In genomic region chr6:145746921-145747670, GRCm38 (mm10) we compare ENCODE assay signal across 8 mouse cellular contexts. TPM values are rescaled to one million over a fixed set of nuclear protein-coding genes. Genes with fewer than 3 reads are reported as not detected.
DNase-seq lines count a peak whose midpoint lies in the region; ATAC-seq lines count a peak whose summit lies in the region.

No protein-coding gene starts in this region.

- H3K36me3 ChIP-seq in intestine, embryonic 16.5 days (ENCODE audit: control insufficient read depth, insufficient read depth, low read length) = no peaks in the 10 kb centered on the region

- ATAC-seq in intestine, embryonic 16.5 days = no peak; the same call in 1 of the 2 replicates

- intact Hi-C loops in gastrocnemius, postnatal 14 days (cut with DNase I; ENCODE audit: low total_unique reads) = loop anchor here (10.0 kb wide), 1 partner anchor 48 kb away; no protein-coding TSS in a partner anchor

- peak; percentile 26 for DNase-seq in urinary bladder, postnatal 10 days (ENCODE audit: low spot score)
- DNase-seq in urinary bladder, postnatal 14 days (ENCODE audit: low spot score) = no peak
- DNase-seq in cerebellum, postnatal 25 days = peak; percentile 60 to 69
- peak; percentile 63 for DNase-seq in gastrocnemius, postnatal 14 days
- DNase-seq in lung, postnatal 14 days = peak; percentile 46
- peak; percentile 55 for DNase-seq in retina, postnatal 1 day
- no peak for DNase-seq in layer of hippocampus, adult 9-10 months (ENCODE audit: low spot score)

- H3K27ac ChIP-seq in intestine, embryonic 16.5 days (ENCODE audit: low read length) = peak overlapping the region; percentile 66

- H3K9ac ChIP-seq in intestine, embryonic 16.5 days (ENCODE audit: low read depth, low read length) = peak overlapping the region; percentile 88

- peaks cover 7% of the 10 kb centered on the region for H3K4me1 ChIP-seq in intestine, embryonic 16.5 days (ENCODE audit: control insufficient read depth, insufficient read depth, low read length)

- no peaks in the 10 kb centered on the region for H3K9me3 ChIP-seq in intestine, embryonic 16.5 days (ENCODE audit: control insufficient read depth, low read length)

- WGBS in intestine, embryonic 16.5 days = under 1% methylated on average over 53 of the region's 55 CpGs

- peak overlapping the region; percentile 70 for H3K4me2 ChIP-seq in intestine, embryonic 16.5 days (ENCODE audit: low read depth, low read length)

- H3K4me3 ChIP-seq in intestine, embryonic 16.5 days (ENCODE audit: low read length) = peak overlapping the region; percentile 63

- H3K27me3 ChIP-seq in intestine, embryonic 16.5 days (replicated peaks; ENCODE audit: control insufficient read depth, insufficient read depth, low read length) = no peaks in the 10 kb centered on the region

RNA-seq across cellular contexts. Expression of gene Rassf8, which starts 0.5 kb away (rescaled TPM):
- total RNA-seq in gastrocnemius, postnatal 14 days (2021) = 10 to 100 TPM; 29.7 to 34.8 TPM
- 3.1 and 3.2 TPM in 2 replicates for polyA plus RNA-seq in intestine, embryonic 16.5 days (2015; fragmentation: Nextera tagmentation; extraction: Ambion mirVana)

Comparison
In these comparisons a context has a peak if more than half of its experiments do, and no peak if none do; other contexts are left out.
1. DNase-seq: peak in urinary bladder, postnatal 10 days (single experiment), cerebellum, postnatal 25 days (2 of 2), gastrocnemius, postnatal 14 days (single experiment), lung, postnatal 14 days (single experiment) and retina, postnatal 1 day (single experiment); none in urinary bladder, postnatal 14 days (single experiment) and layer of hippocampus, adult 9-10 months (single experiment).